Mouse (Mus musculus) brain, embryonic 14.5 days (tissue): ENCODE results near the gene Fat2.

ENCODE experiments used
- CTCF ChIP-seq: fragments of 200-500 bp; IDR thresholded peaks from 2 replicates; pipeline ENCODE4 v1.5.1; 2012; ENCODE audit warnings: inconsistent platforms, mild to moderate bottlenecking, moderate library complexity, borderline replicate concordance; ENCODE audit not compliant: insufficient read depth, insufficient read length; ENCODE audit errors: extremely low read depth
- POLR2A ChIP-seq: fragments of 200-500 bp; IDR thresholded peaks from 2 replicates; pipeline ENCODE4 v1.6.1; 2012; ENCODE audit warnings: mild to moderate bottlenecking, inconsistent platforms, borderline replicate concordance; ENCODE audit not compliant: poor library complexity, insufficient read depth, insufficient read length, severe bottlenecking; ENCODE audit errors: extremely low read depth

DNA sequence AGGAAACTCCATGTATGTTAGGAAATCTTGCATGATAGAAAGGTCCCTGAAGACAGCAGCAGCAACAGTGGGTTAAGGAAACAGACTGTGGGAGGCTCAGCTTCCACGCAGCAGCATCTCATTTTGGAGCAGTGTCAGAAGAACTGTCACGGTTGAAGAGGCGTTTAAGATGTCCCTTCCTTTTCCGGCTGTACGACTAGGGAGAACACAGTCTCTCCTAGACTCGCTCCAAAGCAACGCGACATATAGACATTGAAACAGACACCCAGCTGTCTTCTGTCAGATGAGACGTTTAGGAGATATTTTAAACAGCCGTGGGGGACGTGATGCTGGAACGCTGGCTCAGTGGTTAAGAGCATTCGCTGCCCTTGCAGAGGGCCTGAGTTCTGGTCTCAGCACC is 119.5 kb downstream of the Fat2 start:
- no peak for TF ChIP-seq CTCF
- TF ChIP-seq POLR2A: no peak
